Mouse (Mus musculus) cortical plate, adult 2 months (tissue): Measurements from ENCODE around the gene Dad1.

Source experiments
- CTCF ChIP-seq: fragments of 200-500 bp; IDR thresholded peaks from 2 replicates; pipeline ENCODE4 v1.5.1; 2011; ENCODE audit warnings: mild to moderate bottlenecking, control low read depth, low read length; ENCODE audit not compliant: insufficient read depth; ENCODE audit errors: extremely low read depth
- POLR2A ChIP-seq: fragments of 200-500 bp; IDR thresholded peaks from 2 replicates; pipeline ENCODE4 v1.6.1; 2011; ENCODE audit warnings: mild to moderate bottlenecking, low read length, control low read depth; ENCODE audit not compliant: insufficient read depth; ENCODE audit errors: extremely low read depth

GRCm38 (mm10) chr14:54218233-54218632, 35.7 kb downstream of the Dad1 start:
- TF ChIP-seq CTCF (no peak), POLR2A (no peak)
